Mouse (Mus musculus) B cell, adult 62 days (primary cell): ENCODE measurements around the gene Inka1. TPM values are rescaled to one million over a fixed set of nuclear protein-coding genes. Genes with fewer than 3 reads are reported as not detected.

ENCODE experiments used
- total RNA-seq: library from RNA; stranded (reverse); gene quantifications from 4 replicates; pipeline ENCODE4 v1.2.4, GENCODE M21; 2023

Inka1 gene
- 1.9 to 3.2 TPM (median 2.6 TPM) in 4 replicates for total RNA-seq

DNA sequence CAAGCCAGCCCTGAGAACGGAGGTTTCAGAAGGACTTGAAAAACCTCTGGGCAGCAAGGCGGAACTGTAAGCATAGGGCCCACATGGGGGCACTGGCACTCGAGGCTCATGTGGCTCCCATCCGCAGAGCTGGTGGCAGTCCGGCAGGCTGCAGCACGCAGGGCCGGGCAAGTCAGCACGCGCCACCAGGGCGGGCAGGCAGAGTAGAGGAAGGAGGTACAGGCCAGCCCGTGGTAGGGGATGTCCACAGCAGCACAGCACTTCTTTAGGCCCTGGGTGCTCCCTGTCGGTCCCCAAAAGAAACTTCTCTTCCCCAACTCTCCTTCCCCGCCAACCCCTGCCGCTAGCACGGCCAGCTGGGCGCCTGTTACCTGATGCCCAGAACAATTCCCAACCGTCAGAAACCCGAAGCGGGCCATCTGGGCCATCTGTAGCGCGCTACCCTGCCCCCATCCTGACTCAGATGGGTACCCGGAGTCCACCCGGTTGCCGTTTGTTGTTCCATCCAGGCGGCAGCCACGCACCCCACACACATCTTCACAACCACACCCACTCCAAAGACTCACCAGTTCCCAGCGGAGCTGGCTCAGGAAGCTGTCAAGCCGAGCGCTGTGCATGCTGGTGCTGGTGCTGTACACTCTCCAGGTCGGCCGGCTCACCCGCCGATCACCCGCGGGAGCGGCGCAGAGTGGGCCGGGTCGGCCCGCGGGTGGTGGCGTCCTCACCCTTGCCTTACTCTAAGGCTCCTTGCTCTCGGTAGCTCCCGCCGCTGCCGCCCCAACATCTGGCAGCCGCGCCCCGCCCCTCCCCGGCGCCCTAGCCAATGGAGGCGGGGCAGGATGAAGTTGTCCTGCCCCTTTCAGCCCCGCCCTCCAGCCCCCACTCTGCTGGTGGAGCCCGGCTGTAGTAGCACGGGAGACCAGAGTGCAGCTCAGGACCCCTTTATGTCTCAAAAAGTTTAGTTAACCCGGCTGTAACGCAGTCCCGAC is at the start of gene Inka1:
TSS of gene Inka1 (minus strand) at position 749 of the 989 bp plus-strand sequence.

DNA sequence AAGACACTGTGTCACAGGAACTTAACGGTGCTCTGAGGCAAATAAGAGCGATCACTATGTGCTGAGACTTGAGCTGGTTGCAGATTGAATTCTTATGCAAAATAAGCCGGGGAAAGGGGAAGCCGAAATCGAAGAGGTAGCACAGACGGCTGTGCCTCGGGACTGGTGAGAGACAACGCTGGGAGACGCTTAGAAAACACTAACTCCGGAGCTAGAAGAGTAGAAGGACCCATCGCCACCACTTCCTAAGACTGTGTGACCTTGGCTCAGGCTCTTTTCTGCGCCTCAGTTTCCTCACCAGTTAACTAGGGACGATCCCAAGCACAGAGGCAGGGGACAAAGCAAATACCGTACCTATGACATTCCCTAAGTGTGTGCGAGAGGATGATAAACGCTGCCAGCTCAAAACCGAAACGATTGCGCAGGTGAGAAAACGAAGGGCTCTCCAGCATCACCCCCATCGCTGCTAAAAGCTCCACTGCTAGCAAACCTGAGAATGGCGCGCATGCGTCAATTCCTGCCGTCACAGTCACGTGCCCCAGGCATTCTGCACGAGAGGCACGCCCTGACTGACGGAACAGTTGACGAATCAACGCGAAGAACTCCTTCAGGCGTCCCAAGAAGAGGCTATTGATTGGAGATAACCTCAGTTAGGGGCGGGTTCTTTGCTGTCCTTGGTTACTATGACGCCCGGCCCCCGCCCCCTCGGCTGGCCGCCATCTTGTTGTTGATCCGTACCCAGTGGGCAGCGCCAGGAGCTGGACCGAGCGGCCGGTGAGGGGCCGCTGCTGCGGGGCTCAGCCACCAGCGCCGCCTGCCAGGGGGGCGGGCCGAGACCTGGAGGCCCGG is 16.5 kb upstream of the Inka1 start, which contains the start of gene Ip6k1:
TSS of gene Ip6k1 (plus strand) at position 580 of the 849 bp plus-strand sequence.

DNA sequence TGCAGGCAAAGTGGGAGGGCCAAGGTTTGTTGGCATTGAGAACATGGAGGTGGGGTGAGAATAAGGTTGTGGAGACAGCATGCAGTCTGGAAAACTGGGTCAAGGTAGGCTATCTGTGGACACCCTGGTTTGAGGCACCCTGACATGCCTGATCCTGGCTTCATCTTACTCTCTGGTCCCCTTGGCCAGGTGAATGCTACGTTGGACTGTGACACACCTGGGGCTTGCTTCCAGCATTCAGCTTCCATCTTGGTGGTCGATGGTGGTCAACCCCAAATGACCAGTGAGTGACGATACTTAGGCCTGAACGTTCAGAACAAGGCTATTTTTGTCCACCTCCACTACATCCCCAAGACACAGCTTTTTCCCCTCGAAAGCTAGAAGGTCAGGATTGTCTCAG is 10.4 kb upstream of the Inka1 start, which contains the start of gene Gm20662:
TSS of gene Gm20662 (plus strand) at position 301 of the 400 bp plus-strand sequence.

DNA sequence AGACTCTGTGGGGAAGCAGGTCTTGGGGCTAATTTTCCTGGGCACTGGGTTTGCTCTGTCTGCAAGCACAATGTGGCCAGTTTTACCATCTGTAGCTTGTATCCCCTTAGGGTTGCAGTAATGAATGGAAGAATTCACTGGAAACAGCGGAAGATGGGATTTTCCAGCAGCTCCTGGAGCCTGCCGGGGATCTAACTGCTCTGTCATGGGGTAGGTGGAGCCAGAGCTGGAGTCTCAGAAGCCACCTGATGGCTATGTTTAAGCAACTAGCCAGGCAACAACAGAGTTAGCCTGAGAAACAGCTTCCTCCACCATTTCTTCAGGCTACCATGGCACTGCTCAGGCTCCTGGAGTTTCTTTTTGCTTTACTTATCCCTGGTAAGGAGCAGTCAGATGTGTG is 6.5 kb upstream of the Inka1 start, which contains the start of gene Cdhr4:
TSS of gene Cdhr4 (plus strand) at position 301 of the 400 bp plus-strand sequence.

DNA sequence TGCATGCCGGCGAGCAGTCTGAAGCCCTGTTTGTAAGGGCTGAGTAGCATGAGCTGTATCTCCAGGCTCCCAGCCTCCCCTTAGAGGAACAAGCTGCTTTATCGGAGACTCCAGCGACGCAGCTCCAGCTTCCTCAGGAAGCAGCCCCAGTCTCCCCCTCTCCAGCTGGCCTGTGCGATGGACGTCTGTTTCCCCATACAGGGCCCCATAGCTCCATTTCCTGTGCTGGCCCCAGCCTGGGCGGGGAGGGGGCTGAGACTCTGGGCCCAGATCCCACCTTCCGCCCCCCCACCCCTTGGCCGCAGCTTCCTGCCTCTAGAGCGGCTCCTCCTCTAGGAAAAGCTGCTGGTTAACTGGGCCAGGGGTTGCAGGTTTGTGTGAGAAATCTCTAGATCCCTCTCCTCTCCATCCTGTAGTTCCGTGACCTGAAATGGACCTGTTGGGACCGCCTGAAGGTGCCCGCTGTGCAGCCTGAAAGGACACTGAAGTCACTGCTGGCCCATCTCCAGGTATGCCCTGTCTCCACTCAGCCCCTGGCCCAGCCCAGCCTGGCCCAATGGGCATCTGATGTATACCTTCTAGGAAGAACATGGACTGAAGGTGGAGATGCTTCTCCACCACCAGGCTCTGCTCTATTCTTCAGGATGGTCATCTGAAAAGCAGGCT is 2.9 kb downstream of the Inka1 start, which contains the start of gene Gm20661:
TSS of gene Gm20661 (plus strand) at position 378 of the 666 bp plus-strand sequence.

DNA sequence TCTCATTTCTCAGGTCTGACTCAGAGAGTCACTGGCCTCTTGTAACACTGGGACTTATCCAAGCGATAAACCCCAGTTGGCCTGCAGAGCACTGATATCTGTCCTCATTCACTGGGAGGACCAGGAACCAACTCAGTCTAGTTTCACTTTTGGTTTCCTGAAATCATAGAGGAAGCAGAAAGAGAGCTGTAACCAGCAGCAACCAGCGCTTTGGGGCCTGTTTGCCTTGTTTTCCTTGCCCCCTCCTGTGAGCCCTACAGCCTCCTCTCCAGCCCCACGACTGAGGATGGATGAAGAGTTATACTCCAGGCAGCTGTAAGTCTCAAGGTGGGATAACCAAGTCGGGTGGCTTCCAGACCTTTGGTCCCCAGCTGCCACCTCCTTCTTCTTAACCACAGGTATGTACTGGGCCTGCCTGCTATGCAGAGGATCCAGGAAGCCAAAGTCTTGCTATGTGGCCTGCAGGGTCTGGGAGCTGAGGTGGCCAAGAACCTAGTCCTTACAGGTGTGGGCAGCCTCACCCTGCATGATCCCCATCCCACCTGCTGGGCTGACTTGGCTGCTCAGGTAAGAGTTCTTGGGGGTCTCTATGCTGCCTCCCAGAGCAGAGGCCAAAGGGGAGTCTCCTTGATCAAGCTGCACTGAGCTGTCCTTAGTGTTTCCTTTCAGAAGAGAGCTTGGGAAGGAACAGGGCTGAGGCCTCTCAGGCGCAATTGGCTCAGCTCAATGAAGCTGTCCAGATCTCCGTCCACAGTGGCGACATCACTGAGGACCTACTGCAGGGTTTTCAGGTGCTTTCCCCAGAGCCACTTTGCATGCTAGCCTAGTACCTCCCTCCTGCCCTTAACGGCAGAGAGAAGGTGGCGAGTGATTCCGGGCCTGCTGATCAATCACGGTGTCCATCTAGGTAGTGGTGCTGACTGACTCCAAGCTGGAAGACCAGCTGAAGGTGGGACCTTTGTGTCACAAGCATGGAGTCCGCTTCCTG is 10.0 kb downstream of the Inka1 start, which contains the start of gene Uba7:
TSS of gene Uba7 (plus strand) at position 107 of the 988 bp plus-strand sequence.

DNA sequence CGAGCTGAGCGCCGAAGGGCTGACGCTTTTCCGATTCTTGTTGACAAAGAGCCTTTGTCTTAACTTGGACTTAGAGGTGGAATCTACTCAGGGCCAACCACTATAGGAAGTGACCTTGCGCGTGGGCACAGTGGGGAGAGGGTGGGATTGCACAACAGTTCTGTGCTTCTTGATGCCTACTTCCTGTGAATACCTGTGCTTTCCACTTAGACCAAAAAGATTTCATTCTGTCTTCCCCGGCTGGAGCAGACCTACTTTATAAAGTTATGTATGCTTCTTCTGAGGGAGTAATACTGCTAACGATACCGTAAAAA is 35.8 kb downstream of the Inka1 start, which contains the start of gene Traip:
TSS of gene Traip (plus strand) at position 215 of the 314 bp plus-strand sequence.

DNA sequence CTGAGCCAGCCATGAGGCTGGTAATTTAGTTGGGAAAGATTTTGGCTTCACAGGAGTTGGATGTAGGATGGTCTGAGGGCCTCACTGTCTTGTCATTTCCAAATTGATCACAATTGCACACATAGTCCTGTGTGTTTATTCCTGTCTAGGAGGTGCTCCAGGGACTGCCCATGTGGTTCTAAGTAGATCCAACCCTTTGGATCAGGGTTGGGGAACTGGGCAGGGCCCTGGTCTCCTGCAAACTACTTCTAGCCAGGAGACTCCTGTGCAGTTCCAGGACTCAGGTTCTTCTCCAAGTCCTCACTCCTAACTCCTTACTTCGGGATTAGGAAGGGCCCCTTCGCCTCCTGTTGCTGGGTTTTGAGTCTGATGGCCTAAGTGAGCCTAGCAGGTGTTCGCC is 50.3 kb downstream of the Inka1 start, which contains the start of gene Camkv:
TSS of gene Camkv (plus strand) at position 301 of the 400 bp plus-strand sequence.

Other genes starting within 250 kb of the Inka1 start
- gene Rbm5, start 214.9 kb downstream of the Inka1 start, total RNA-seq = 283 to 337 TPM (median 297 TPM) in 4 replicates
- 117 to 141 TPM (median 124 TPM) in 4 replicates for gene Rbm6, start 112.6 kb downstream of the Inka1 start, total RNA-seq
- gene Mon1a, start 97.7 kb downstream of the Inka1 start, total RNA-seq = 14.1 to 18.6 TPM (median 16.1 TPM) in 4 replicates
- 0.37 to 0.69 TPM (median 0.47 TPM) in 3 of 4 replicates, not detected in the other for gene Mst1r, start 79.0 kb downstream of the Inka1 start, total RNA-seq
- gene Actl11, start 57.4 kb downstream of the Inka1 start, total RNA-seq = not detected in 4 replicates
- not detected in 4 replicates for gene Camkv, start 50.2 kb downstream of the Inka1 start, total RNA-seq
- gene Traip, start 35.7 kb downstream of the Inka1 start, total RNA-seq = 5.4 to 9.1 TPM (median 6.5 TPM) in 4 replicates
- gene Uba7, start 10.4 kb downstream of the Inka1 start, total RNA-seq = 175 to 194 TPM (median 192 TPM) in 4 replicates
- gene Gm20661, start 2.8 kb downstream of the Inka1 start, total RNA-seq = 0.86 TPM in 1 of 4 replicates, not detected in the others
- 2.6 TPM in 1 of 4 replicates, not detected in the others for gene Cdhr4, start 6.6 kb upstream of the Inka1 start, total RNA-seq
- gene Gm20662, start 10.5 kb upstream of the Inka1 start, total RNA-seq = 2.5 to 3.0 TPM in 2 of 4 replicates, not detected in the others
- 116 to 133 TPM (median 125 TPM) in 4 replicates for gene Ip6k1, start 16.6 kb upstream of the Inka1 start, total RNA-seq
- 42.9 to 57.3 TPM (median 47.6 TPM) in 4 replicates for gene Gmppb, start 63.4 kb upstream of the Inka1 start, total RNA-seq
- gene Amigo3, start 67.3 kb upstream of the Inka1 start, total RNA-seq = 14.6 to 19.0 TPM (median 16.8 TPM) in 4 replicates
- gene Mst1, start 94.6 kb upstream of the Inka1 start, total RNA-seq = 0.26 to 1.1 TPM in 2 of 4 replicates, not detected in the others
- gene Rnf123, start 97.5 kb upstream of the Inka1 start, total RNA-seq = 201 to 247 TPM (median 221 TPM) in 4 replicates
- gene Apeh, start 108.7 kb upstream of the Inka1 start, total RNA-seq = 129 to 143 TPM (median 135 TPM) in 4 replicates
- gene Bsn, start 204.5 kb upstream of the Inka1 start, total RNA-seq = 0.12 to 0.43 TPM (median 0.21 TPM) in 4 replicates